Mouse (Mus musculus) right cerebral cortex, adult 2 months (tissue): ENCODE measurements at regions not wholly inside any gene's neighbourhood (a gene's known extent, or its start where the extent isn't known, plus 50 kb on each side); places are given as distances from the start of the nearest gene placed in this dataset.
A peak's percentile ranks its signal among the peaks of the same experiment; 100 is the strongest.

ENCODE experiments used
- DNase-seq, 2 experiments: peaks; one replicate each; pipeline ENCODE4 v3.0.0; 2021 to 2022; ENCODE audit warnings: low spot score in 2 of 2

GRCm38 (mm10) chr14:64575954-64576353 lies 471.9 kb downstream of the Prss52 start:
- DNase-seq, result peak in 1 of 2 experiments; percentile 47

- no peak for DNase-seq
These were observed 476.0 kb downstream of the Prss52 start for GRCm38 (mm10) chr14:64580086-64580485.

GRCm38 (mm10) chr14:64580862-64581261 lies 476.8 kb downstream of the Prss52 start:
- DNase-seq, result no peak

- no peak for DNase-seq
These were observed 477.6 kb downstream of the Prss52 start for GRCm38 (mm10) chr14:64581705-64582104.

GRCm38 (mm10) chr14:64582822-64583221 lies 478.7 kb downstream of the Prss52 start:
- DNase-seq, result no peak

- no peak for DNase-seq
These were observed 480.1 kb downstream of the Prss52 start for GRCm38 (mm10) chr14:64584221-64584620.

- DNase-seq, result no peak
These were observed 481.0 kb downstream of the Prss52 start for GRCm38 (mm10) chr14:64585081-64585470.

- DNase-seq, result peak; percentile 48 to 56
These were observed 481.5 kb downstream of the Prss52 start for GRCm38 (mm10) chr14:64585471-64586192.

GRCm38 (mm10) chr14:64586386-64586859 lies 482.3 kb downstream of the Prss52 start:
- peak in 1 of 2 experiments; percentile 30 for DNase-seq

- DNase-seq, result peak; percentile 54 to 62
These were observed 483.0 kb downstream of the Prss52 start for GRCm38 (mm10) chr14:64586860-64587698.

- peak; percentile 79 to 82 for DNase-seq
These were observed 483.8 kb downstream of the Prss52 start for GRCm38 (mm10) chr14:64587699-64588434.

GRCm38 (mm10) chr14:64588561-64588960 lies 484.5 kb downstream of the Prss52 start:
- DNase-seq, result no peak

GRCm38 (mm10) chr14:64589126-64589525 lies 485.0 kb downstream of the Prss52 start:
- DNase-seq, result no peak

- DNase-seq, result peak in 1 of 2 experiments; percentile 53
These were observed 485.8 kb downstream of the Prss52 start for GRCm38 (mm10) chr14:64589571-64590547.

GRCm38 (mm10) chr14:64590611-64591010 lies 486.5 kb downstream of the Prss52 start:
- DNase-seq, result no peak

- DNase-seq, result no peak
These were observed 487.2 kb downstream of the Prss52 start for GRCm38 (mm10) chr14:64591091-64591976.

GRCm38 (mm10) chr14:64592176-64592575 lies 488.1 kb downstream of the Prss52 start:
- no peak for DNase-seq

- no peak for DNase-seq
These were observed 488.7 kb downstream of the Prss52 start for GRCm38 (mm10) chr14:64592706-64593320.

- DNase-seq, result peak; percentile 82 to 84
These were observed 489.5 kb downstream of the Prss52 start for GRCm38 (mm10) chr14:64593564-64593963.
